Mouse (Mus musculus) liver, postnatal 0 days (tissue): ENCODE measurements around the gene Gucy2d.

Experiments used
- CTCF ChIP-seq: sonication (generic); IDR thresholded peaks from 2 replicates; pipeline ENCODE4 v1.5.1; 2016; ENCODE audit warnings: antibody characterized with exemption, low read depth
- EP300 ChIP-seq: IDR thresholded peaks from 2 replicates; pipeline ENCODE4 v1.6.1; 2016; ENCODE audit warnings: antibody characterized with exemption, low read depth, mild to moderate bottlenecking

- TF ChIP-seq CTCF (no peak), EP300 (no peak)
Observed at GRCm38 (mm10) chr7:98474558-98474957, 34.3 kb downstream of the Gucy2d start.
